Mouse (Mus musculus): Measurements from ENCODE around the gene Wdr81.

The Wdr81 gene

DNA sequence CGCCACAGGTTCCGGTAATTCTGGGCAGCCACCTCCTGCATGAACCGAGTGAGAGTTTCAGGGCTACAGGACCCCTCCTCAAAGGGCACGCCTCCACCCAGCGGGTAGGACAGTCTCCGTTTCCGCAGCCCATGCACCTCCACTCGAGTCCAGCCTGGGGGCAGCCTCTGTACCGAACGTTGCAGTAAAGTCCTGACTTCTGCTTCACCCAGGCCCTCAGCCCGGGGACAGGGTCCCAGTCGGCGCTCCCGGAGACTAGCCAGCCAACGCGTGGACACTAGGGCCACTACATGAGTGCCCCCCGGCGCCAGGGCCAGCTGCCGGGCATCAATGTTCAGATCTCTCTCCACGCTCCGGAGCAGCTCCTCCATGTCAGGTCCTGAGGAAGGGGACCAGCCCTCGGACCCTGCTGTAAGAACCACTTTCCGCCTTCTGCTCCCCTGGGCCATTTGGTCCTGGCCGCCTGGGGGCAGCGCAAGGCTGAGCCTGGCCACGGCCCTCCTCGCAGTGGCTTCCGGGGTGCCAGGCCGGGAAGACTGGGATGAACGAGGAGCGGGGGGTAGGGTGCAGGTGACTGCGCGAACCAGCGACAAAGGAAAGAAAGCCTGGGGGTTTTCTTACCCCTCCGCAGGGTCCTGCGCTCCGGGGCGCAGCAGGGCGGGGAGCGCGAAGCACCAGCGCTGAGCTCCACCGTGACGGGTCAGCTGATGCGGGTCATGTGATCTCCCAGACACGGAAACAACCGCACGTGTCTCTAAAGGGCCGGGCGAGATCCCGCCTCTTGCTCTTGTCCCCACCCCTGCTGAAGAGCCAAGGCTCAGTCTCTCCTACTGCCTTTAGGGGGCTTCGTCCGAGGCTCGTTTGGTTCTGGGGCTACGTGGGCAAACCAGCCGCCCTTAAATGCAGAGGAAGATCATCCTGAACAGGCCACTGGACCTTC is at the start of gene Wdr81:
TSS of gene Wdr81 (minus strand) at position 727 of the 940 bp plus-strand sequence.
- in situ Hi-C loops (cut with MboI; ENCODE audit: low pct_unique_long_range_greater_than_20kb in 1 of 2, low sequenced_read_pairs in 2 of 2, unreplicated experiment in 1 of 2), result no loop called here

DNA sequence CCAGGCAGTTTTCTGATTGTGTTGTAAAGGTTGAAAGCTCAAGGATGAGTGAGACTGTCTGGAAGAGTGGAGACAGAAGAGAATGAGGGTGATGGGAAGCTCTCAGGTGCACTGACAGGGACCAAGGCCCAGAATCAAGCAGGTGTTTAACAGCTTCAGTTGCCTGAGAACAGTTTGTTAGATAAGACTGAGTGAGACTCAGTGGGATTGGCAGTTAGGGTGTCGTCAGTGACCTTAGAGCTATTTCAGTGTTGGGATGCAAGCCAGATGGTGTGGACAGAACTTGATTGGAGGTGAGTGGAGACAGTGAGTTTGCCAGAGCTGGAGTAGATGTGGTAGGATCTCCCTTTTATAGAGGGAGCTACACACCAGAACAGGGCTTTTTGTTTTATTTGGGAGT is 43.6 kb upstream of the Wdr81 start:
- in situ Hi-C loops (cut with MboI; ENCODE audit: low pct_unique_long_range_greater_than_20kb in 1 of 2, low sequenced_read_pairs in 2 of 2, unreplicated experiment in 1 of 2), result loop anchor here in 1 of 2 experiments (25.0 kb wide), 1 partner anchor 836 kb away; no protein-coding TSS in a partner anchor

DNA sequence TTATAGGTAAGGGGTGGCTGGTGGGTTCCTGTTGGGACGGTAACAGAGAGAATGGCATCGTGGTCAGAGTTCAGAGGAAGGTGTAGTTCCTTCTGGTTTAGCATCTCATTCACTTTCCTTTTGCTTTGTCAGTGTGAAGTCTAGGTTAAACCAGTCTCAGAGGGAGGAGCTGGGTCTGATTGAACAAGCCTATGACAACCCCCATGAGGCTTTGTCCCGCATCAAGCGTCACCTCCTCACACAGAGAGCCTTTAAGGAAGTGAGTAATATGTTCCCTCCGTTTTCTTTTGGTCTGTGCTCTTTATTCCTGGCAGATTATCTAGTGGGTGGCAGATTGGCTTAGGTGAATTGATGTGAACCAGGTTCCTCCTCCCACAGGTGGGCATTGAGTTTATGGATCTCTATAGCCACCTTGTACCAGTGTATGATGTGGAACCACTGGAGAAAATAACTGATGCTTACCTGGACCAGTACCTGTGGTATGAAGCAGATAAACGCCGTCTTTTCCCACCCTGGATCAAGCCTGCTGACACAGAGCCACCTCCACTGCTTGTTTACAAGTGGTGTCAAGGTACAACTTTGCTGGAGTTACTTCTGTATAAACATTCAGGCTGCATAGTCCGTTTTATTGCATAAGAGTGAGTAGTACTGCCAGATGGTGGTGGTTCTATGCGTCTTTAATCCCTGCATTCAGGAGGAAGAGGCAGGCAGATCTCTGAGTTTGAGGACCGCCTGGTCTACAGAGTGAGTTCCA is 40.0 kb upstream of the Wdr81 start:
- in situ Hi-C loops (cut with MboI; ENCODE audit: low pct_unique_long_range_greater_than_20kb in 1 of 2, low sequenced_read_pairs in 2 of 2, unreplicated experiment in 1 of 2), result loop anchor here in 1 of 2 experiments (25.0 kb wide), 1 partner anchor 832 kb away; no protein-coding TSS in a partner anchor

DNA sequence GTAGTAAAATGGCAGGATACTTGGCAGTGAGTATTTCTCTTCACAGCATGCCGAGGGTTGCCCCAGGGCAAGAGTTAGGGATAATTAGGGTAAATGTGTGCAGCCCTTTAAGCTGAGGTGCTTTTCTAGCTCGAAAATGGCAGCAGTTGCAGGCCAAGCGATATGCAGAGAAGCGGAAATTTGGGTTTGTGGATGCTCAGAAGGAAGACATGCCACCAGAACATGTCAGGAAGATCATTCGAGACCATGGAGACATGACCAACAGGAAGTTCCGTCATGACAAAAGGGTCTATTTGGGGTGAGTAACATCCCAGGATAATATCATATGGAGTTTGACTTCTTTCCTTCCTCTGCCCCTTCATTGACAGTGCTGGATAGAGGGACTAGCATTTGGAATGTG is 33.0 kb upstream of the Wdr81 start:
- in situ Hi-C loops (cut with MboI; ENCODE audit: low pct_unique_long_range_greater_than_20kb in 1 of 2, low sequenced_read_pairs in 2 of 2, unreplicated experiment in 1 of 2), result loop anchor here in 1 of 2 experiments (25.0 kb wide), 1 partner anchor 825 kb away; no protein-coding TSS in a partner anchor

- in situ Hi-C loops (cut with MboI; ENCODE audit: low pct_unique_long_range_greater_than_20kb in 1 of 2, low sequenced_read_pairs in 2 of 2, unreplicated experiment in 1 of 2), result loop anchor here in 1 of 2 experiments (25.0 kb wide), 1 partner anchor 824 kb away; no protein-coding TSS in a partner anchor
Measured at GRCm38 (mm10) chr11:75486601-75487285, 32.2 kb upstream of the Wdr81 start, which contains the start of gene Prpf8. Gene Prpf8, plus strand, starts transcription at chr11:75486816.

DNA sequence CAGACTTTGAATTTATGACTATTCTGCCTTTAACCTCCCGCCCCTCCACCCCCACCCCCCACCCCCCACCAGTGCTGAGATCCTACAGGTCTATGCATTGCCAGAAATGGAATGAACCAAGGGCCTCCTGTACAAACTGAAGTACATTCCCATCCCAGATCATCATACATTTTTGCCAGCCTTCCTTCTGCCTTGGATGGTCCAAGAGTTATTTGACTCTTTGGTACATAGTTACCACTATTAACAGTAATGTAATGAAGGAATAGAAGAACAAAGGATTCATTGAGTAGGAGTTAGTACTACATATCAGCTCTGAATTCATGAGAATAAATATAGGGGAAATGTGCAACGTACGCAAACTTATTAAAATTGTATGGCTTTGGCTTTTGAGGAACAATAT is 31.7 kb upstream of the Wdr81 start:
- in situ Hi-C loops (cut with MboI; ENCODE audit: low pct_unique_long_range_greater_than_20kb in 1 of 2, low sequenced_read_pairs in 2 of 2, unreplicated experiment in 1 of 2), result loop anchor here in 1 of 2 experiments (25.0 kb wide), 1 partner anchor 824 kb away; no protein-coding TSS in a partner anchor

GRCm38 (mm10) chr11:75473376-75473775 is 18.9 kb upstream of the Wdr81 start:
- in situ Hi-C loops (cut with MboI; ENCODE audit: low pct_unique_long_range_greater_than_20kb in 1 of 2, low sequenced_read_pairs in 2 of 2, unreplicated experiment in 1 of 2), result no loop called here

DNA sequence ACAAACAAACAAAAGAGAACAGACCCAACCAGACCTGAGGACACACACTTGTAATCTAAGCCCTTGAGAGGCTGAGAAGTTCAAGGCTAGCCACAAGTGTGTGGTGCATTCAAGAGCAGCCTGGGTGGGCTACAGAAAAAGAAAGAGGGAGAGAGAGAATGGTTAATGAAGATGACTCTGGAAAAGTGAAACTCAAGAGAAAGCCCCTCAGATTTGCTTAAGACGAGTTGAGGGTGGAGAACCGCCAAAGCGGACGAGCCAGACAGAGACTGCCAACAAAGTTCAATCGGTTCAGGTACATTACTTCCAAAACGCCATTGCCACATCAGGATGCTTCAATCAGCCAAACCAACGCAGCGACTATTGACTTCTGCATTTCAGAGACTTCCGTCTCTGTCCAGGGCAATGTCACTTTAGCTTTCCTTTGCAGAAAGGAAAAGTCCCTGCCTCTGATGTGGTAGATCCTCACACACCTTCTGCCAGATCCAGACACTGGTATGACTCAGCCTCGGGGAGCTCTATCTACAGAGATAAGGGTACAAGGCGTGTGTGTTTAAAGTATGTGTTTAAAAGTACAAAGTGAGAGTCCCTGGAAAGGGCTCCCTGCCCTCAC is 18.1 kb upstream of the Wdr81 start:
- in situ Hi-C loops (cut with MboI; ENCODE audit: low pct_unique_long_range_greater_than_20kb in 1 of 2, low sequenced_read_pairs in 2 of 2, unreplicated experiment in 1 of 2), result no loop called here

DNA sequence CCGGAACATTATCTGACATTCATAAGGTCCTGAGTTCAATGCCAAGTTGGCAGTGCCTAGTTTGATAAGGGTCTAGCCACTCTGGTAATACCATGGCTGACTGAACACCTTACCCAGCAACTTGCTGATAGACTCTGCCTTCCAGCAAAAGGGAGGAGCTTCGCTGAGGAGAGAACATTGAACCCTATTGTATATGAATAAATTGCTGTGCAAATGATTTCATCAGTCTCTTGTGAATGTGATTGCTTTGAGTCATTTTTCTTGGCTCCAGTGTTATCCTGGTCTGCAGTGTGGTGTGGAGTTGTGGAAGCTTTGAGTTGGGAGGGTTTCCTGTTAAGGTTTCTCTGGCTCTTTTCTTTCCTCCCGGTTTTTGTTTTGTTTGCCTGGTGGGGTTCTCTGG is 16.2 kb upstream of the Wdr81 start:
- in situ Hi-C loops (cut with MboI; ENCODE audit: low pct_unique_long_range_greater_than_20kb in 1 of 2, low sequenced_read_pairs in 2 of 2, unreplicated experiment in 1 of 2), result no loop called here

GRCm38 (mm10) chr11:75469261-75469660 is 14.7 kb upstream of the Wdr81 start:
- in situ Hi-C loops (cut with MboI; ENCODE audit: low pct_unique_long_range_greater_than_20kb in 1 of 2, low sequenced_read_pairs in 2 of 2, unreplicated experiment in 1 of 2), result no loop called here

- in situ Hi-C loops (cut with MboI; ENCODE audit: low pct_unique_long_range_greater_than_20kb in 1 of 2, low sequenced_read_pairs in 2 of 2, unreplicated experiment in 1 of 2), result no loop called here
Measured at GRCm38 (mm10) chr11:75468410-75468809, 13.9 kb upstream of the Wdr81 start.

- in situ Hi-C loops (cut with MboI; ENCODE audit: low pct_unique_long_range_greater_than_20kb in 1 of 2, low sequenced_read_pairs in 2 of 2, unreplicated experiment in 1 of 2), result no loop called here
Measured at GRCm38 (mm10) chr11:75467512-75468215, 13.1 kb upstream of the Wdr81 start.

GRCm38 (mm10) chr11:75466731-75467505 is 12.4 kb upstream of the Wdr81 start:
- in situ Hi-C loops (cut with MboI; ENCODE audit: low pct_unique_long_range_greater_than_20kb in 1 of 2, low sequenced_read_pairs in 2 of 2, unreplicated experiment in 1 of 2), result no loop called here

- in situ Hi-C loops (cut with MboI; ENCODE audit: low pct_unique_long_range_greater_than_20kb in 1 of 2, low sequenced_read_pairs in 2 of 2, unreplicated experiment in 1 of 2), result no loop called here
Measured at GRCm38 (mm10) chr11:75465051-75465450, 10.5 kb upstream of the Wdr81 start.

- in situ Hi-C loops (cut with MboI; ENCODE audit: low pct_unique_long_range_greater_than_20kb in 1 of 2, low sequenced_read_pairs in 2 of 2, unreplicated experiment in 1 of 2), result no loop called here
Measured at GRCm38 (mm10) chr11:75464417-75464816, 9.9 kb upstream of the Wdr81 start.

GRCm38 (mm10) chr11:75463624-75464023 is 9.1 kb upstream of the Wdr81 start:
- in situ Hi-C loops (cut with MboI; ENCODE audit: low pct_unique_long_range_greater_than_20kb in 1 of 2, low sequenced_read_pairs in 2 of 2, unreplicated experiment in 1 of 2), result no loop called here

DNA sequence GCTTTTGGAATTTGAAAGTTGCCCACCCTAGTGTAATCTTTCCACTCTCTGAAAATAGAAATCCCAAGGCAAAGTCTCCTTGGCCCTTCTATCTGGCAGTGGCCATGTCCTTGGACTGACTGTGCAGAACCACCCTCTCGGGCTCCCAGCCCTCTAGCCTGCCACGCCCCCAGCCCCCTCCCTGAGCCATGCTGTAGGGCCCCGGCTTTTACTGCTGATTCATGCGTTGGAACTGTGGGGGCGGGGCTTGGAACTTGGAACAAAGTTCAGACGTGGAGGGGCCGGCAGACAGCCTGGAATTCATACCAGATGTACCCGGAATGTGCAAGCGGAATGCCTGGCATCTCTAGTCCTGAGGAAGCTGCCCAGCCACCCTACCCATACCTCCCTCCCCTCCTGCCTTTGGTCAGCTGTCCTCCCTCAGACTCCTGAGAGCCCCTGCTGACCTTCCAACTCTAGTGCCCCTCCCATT is 8.4 kb upstream of the Wdr81 start:
- in situ Hi-C loops (cut with MboI; ENCODE audit: low pct_unique_long_range_greater_than_20kb in 1 of 2, low sequenced_read_pairs in 2 of 2, unreplicated experiment in 1 of 2), result no loop called here

All from mouse embryonic stem cell (cell line).